Mouse (Mus musculus): ENCODE data around the gene Bicc1. TPM values are rescaled to one million over a fixed set of nuclear protein-coding genes. Genes with fewer than 3 reads are reported as not detected.

Gene Bicc1
- polyA plus RNA-seq, 1 experiment from 2014 or later: 5.2 TPM

- Histone ChIP-seq H3K27me3 (replicated peaks; ENCODE audit: low read depth, poor library complexity, severe bottlenecking) (no peaks in the 10 kb centered on the region), H3K9me3 (no peaks in the 10 kb centered on the region), H3K4me3 (no peak overlapping the region), H3K36me3 (replicated peaks) (no peaks in the 10 kb centered on the region), H3K27ac (replicated peaks) (no peak overlapping the region), H3K4me1 (peaks cover 33% of the 10 kb centered on the region)
- 71% methylated on average over 6 of the region's 6 CpGs for whole genome bisulfite sequencing
- no peak for DNase-seq (ENCODE audit: low spot score)
Measured at GRCm38 (mm10) chr10:71062151-71062550, 97.3 kb downstream of the Bicc1 start.

DNA sequence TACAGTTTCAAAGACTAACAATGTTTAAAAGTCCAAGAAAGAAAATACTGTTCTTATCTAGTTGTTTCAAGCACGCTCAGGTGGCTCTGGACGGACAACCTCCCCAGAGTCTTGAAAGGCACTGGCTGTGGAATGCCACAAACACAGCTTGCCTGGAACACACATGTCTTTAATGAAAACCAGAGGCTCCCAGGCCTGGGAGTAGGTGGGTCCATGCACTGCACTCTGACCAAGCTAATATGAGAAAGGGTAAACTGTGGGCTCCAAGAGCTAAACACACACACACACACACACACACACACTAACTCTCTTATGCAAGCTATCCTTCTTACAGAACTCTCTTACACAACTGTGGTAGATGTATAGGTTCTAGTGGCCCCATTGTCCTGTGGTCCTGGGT is 99.2 kb downstream of the Bicc1 start:
- no peak overlapping the region for H3K27ac ChIP-seq (replicated peaks)
- no peak overlapping the region for H3K4me3 ChIP-seq
- no peaks in the 10 kb centered on the region for H3K9me3 ChIP-seq
- H3K27me3 ChIP-seq (replicated peaks; ENCODE audit: low read depth, poor library complexity, severe bottlenecking): no peaks in the 10 kb centered on the region
- WGBS: 40% methylated on average over 2 of the region's 2 CpGs
- peak; percentile 78 for DNase-seq (ENCODE audit: low spot score)
- peaks cover 33% of the 10 kb centered on the region for H3K4me1 ChIP-seq
- H3K36me3 ChIP-seq (replicated peaks): no peaks in the 10 kb centered on the region

DNA sequence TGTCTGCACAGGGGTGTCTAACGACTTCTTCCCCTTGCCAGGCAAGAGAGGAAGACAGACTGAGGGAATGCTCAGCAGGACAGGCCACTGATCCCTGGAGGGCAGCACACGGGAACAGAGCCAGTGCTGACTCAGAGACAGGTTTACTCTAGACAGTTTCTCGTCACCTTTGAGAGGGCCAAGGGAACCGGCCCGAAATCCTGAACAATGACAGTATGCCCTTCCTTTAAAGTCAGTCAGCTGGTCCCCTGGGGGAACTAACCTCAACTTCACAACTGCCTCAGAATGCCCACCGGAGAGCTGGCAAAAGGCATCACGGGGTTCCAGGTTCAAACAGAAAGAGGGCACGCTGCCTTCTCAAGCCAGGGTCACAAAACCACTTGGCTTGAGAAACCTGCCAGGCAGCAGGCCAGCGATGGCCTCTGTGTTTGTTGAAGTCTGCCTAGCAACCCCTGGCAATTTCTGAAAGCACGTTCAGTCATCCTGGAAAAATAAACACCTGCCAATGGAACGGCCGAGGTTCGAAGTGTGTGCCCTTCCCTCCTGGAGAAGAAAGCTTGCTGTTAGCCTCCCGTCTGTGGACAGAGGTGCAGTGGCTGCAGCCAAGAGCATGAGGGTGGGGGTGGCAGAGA is 100.8 kb downstream of the Bicc1 start:
- no peaks in the 10 kb centered on the region for H3K36me3 ChIP-seq (replicated peaks)
- no peaks in the 10 kb centered on the region for H3K27me3 ChIP-seq (replicated peaks; ENCODE audit: low read depth, poor library complexity, severe bottlenecking)
- 50% methylated on average over 14 of the region's 14 CpGs for WGBS
- no peak overlapping the region; the same call in 1 of the 2 replicates for H3K27ac ChIP-seq (replicated peaks)
- peak; percentile 37 for DNase-seq (ENCODE audit: low spot score)
- H3K9me3 ChIP-seq: no peaks in the 10 kb centered on the region
- peaks cover 33% of the 10 kb centered on the region for H3K4me1 ChIP-seq
- H3K4me3 ChIP-seq: no peak overlapping the region

DNA sequence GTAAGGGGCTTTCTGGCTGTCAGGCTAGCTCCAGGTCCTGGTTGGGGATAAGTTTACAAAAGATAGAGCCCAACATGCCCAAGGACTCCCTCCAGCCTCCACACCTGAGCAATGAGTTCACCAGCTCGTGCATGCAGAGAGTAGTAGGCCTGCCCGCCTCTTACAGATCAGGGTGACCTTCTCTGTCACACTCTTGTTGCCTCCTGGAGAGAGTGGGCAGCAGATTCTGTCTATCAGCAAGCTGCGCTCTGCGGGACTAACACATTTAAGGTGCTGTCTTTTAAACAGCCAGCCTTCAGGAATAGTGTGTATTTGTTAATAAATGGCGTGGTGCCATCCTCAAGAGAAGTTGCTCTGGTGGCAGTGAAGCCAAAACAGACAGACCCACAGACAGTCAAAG is 101.4 kb downstream of the Bicc1 start:
- no peak for DNase-seq (ENCODE audit: low spot score)
- H3K9me3 ChIP-seq: no peaks in the 10 kb centered on the region
- 88% methylated on average over 5 of the region's 5 CpGs for WGBS
- no peaks in the 10 kb centered on the region for H3K36me3 ChIP-seq (replicated peaks)
- H3K4me3 ChIP-seq: no peak overlapping the region
- no peak overlapping the region for H3K27ac ChIP-seq (replicated peaks)
- no peaks in the 10 kb centered on the region for H3K27me3 ChIP-seq (replicated peaks; ENCODE audit: low read depth, poor library complexity, severe bottlenecking)
- peaks cover 33% of the 10 kb centered on the region for H3K4me1 ChIP-seq

DNA sequence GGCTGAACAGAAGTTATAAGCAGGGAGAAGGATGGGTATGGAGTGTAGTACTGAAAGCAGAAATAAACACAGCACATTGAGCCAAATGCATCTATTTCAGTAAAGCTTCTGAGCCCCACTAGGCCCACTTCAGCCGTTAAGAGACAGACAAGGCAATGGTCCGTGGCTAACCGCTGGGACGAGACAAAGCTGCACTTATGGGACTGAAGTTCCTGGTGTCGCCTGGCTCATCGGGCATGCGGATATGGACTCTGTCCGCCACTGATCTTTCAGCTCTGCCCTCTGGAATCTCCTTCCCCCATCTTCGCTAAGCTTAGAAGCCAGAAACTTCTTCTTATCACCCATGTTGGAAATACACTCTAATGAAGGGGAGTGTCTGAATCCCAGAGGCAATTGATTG is 106.8 kb downstream of the Bicc1 start:
- 86% methylated on average over 9 of the region's 9 CpGs for WGBS
- H3K9me3 ChIP-seq: no peaks in the 10 kb centered on the region
- H3K27me3 ChIP-seq (replicated peaks; ENCODE audit: low read depth, poor library complexity, severe bottlenecking): no peaks in the 10 kb centered on the region
- H3K27ac ChIP-seq (replicated peaks): no peak overlapping the region
- H3K4me3 ChIP-seq: no peak overlapping the region
- no peak for DNase-seq (ENCODE audit: low spot score)
- peaks cover 4% of the 10 kb centered on the region for H3K4me1 ChIP-seq
- no peaks in the 10 kb centered on the region for H3K36me3 ChIP-seq (replicated peaks)

GRCm38 (mm10) chr10:71052208-71052607 is 107.3 kb downstream of the Bicc1 start:
- Histone ChIP-seq H3K27me3 (replicated peaks; ENCODE audit: low read depth, poor library complexity, severe bottlenecking) (no peaks in the 10 kb centered on the region), H3K9me3 (no peaks in the 10 kb centered on the region), H3K36me3 (replicated peaks) (no peaks in the 10 kb centered on the region), H3K4me1 (no peaks in the 10 kb centered on the region), H3K27ac (replicated peaks) (no peak overlapping the region), H3K4me3 (no peak overlapping the region)
- DNase-seq (ENCODE audit: low spot score): no peak
- 91% methylated on average over 7 of the region's 7 CpGs for WGBS

DNA sequence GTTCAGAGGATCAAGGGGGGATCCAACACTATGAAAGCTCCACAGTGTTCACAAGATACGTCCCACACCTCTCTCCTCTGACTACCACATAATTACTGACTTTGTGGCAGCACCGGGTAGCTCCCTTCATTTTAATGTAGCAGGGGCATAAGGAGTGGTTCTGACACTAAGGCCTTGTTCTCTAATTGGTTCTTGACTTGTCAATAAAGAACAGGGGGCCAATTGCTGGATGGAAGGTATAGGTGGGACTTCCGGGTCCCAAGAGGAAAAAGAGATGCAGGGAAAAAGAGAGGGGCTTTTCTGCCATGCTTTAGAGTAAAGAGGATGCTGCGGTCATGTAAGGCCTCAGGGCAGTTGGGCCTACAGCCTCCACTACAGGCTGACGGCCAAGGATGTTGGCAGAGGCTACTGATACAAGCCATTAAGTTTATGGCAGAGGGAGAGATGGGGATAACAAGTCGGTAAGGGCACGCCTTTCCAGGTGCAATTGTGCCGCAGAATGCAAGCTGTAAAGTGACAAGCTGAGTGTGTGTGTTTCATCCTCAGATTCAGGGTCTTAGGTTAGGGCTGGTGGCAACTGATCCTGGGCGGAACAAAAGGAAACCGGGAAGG is 108.7 kb downstream of the Bicc1 start:
- Histone ChIP-seq H3K4me1 (no peaks in the 10 kb centered on the region), H3K9me3 (no peaks in the 10 kb centered on the region), H3K4me3 (no peak overlapping the region), H3K27ac (replicated peaks) (no peak overlapping the region), H3K27me3 (replicated peaks; ENCODE audit: low read depth, poor library complexity, severe bottlenecking) (no peaks in the 10 kb centered on the region), H3K36me3 (replicated peaks) (no peaks in the 10 kb centered on the region)
- DNase-seq (ENCODE audit: low spot score): no peak
- 89% methylated on average over 10 of the region's 10 CpGs for WGBS

- Histone ChIP-seq H3K9me3 (no peaks in the 10 kb centered on the region), H3K27ac (replicated peaks) (no peak overlapping the region), H3K4me3 (no peak overlapping the region), H3K4me1 (no peaks in the 10 kb centered on the region), H3K36me3 (replicated peaks) (no peaks in the 10 kb centered on the region), H3K27me3 (replicated peaks; ENCODE audit: low read depth, poor library complexity, severe bottlenecking) (no peaks in the 10 kb centered on the region)
- 90% methylated on average over 17 of the region's 17 CpGs for WGBS
- no peak for DNase-seq (ENCODE audit: low spot score)
Measured at GRCm38 (mm10) chr10:71049294-71049693, 110.2 kb downstream of the Bicc1 start.

DNA sequence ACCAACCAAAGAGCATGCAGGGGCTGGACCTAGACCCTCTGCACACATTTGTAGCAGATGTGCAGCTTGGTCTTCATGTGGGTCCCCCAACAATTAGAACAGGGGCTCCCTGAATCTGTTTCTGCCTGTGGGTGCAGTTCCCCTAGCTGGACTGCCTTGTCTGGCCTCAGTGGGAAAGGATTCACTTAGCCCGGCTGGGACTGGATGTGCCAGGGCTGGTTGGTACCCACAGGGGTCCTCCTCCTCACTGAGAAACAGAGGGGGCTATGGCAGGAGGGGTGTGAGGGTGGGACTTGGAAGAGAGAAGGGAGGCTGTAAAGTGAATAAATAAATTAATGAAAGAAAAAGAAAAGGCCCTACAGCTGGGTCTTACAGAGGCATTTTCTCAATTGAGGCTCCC is 115.1 kb downstream of the Bicc1 start:
- Histone ChIP-seq H3K27me3 (replicated peaks; ENCODE audit: low read depth, poor library complexity, severe bottlenecking) (no peaks in the 10 kb centered on the region), H3K27ac (replicated peaks) (no peak overlapping the region), H3K4me3 (no peak overlapping the region), H3K9me3 (no peaks in the 10 kb centered on the region), H3K36me3 (replicated peaks) (no peaks in the 10 kb centered on the region), H3K4me1 (no peaks in the 10 kb centered on the region)
- WGBS: 83% methylated on average over 1 of the region's 1 CpGs
- DNase-seq (ENCODE audit: low spot score): no peak

GRCm38 (mm10) chr10:71041874-71042273 is 117.6 kb downstream of the Bicc1 start:
- Histone ChIP-seq H3K4me3 (no peak overlapping the region), H3K9me3 (no peaks in the 10 kb centered on the region), H3K4me1 (no peaks in the 10 kb centered on the region), H3K27ac (replicated peaks) (no peak overlapping the region), H3K27me3 (replicated peaks; ENCODE audit: low read depth, poor library complexity, severe bottlenecking) (no peaks in the 10 kb centered on the region), H3K36me3 (replicated peaks) (no peaks in the 10 kb centered on the region)
- 71% methylated on average over 4 of the region's 4 CpGs for WGBS
- no peak for DNase-seq (ENCODE audit: low spot score)

DNA sequence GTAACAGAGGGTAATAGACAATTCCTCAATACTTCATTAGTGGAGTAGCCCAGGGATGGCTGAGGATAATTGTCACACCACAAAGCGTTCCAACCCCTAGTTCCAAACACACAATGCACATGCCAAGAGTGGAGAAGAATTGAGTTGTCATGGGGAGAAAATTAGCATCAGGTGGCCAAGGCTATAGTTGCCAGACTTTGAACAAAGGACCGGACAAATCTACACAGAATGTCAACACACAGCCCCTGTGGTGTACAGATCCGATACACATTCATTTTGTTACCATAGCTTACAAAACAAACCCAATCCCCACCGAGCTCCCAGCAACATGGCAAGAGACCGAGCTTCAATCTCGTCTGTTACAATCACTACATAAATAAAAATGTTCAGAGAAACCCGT is 123.0 kb downstream of the Bicc1 start:
- peaks cover 3% of the 10 kb centered on the region; the same call in 1 of the 2 replicates for H3K4me1 ChIP-seq
- no peak for DNase-seq (ENCODE audit: low spot score)
- WGBS: 88% methylated on average over 7 of the region's 7 CpGs
- no peaks in the 10 kb centered on the region for H3K9me3 ChIP-seq
- no peak overlapping the region for H3K27ac ChIP-seq (replicated peaks)
- no peaks in the 10 kb centered on the region for H3K27me3 ChIP-seq (replicated peaks; ENCODE audit: low read depth, poor library complexity, severe bottlenecking)
- no peaks in the 10 kb centered on the region for H3K36me3 ChIP-seq (replicated peaks)
- no peak overlapping the region for H3K4me3 ChIP-seq

DNA sequence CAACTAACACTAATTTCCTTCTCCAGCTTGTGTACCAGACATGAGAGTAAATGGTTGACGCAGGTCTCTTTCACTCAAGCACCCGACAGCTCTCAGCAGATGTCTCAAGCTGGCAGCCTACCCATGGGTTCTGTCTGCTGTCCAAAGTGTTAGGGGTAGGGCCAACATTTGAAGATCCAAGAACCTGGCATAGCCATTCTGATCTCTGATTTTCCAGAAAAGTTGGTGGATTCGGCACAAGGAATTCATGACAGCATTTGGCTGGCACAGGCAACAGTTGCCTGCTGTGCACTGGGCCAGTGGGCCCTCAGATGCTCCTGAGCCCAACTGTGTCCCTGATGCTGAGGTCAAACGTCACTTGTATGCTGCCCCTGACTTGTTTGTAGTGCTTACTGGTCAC is 130.5 kb downstream of the Bicc1 start:
- WGBS: 83% methylated on average over 4 of the region's 4 CpGs
- Histone ChIP-seq H3K4me1 (no peaks in the 10 kb centered on the region), H3K36me3 (replicated peaks) (no peaks in the 10 kb centered on the region), H3K4me3 (no peak overlapping the region), H3K27ac (replicated peaks) (no peak overlapping the region), H3K9me3 (no peaks in the 10 kb centered on the region), H3K27me3 (replicated peaks; ENCODE audit: low read depth, poor library complexity, severe bottlenecking) (no peaks in the 10 kb centered on the region)
- no peak for DNase-seq (ENCODE audit: low spot score)

- Histone ChIP-seq H3K4me3 (no peak overlapping the region), H3K36me3 (replicated peaks) (no peaks in the 10 kb centered on the region), H3K27me3 (replicated peaks; ENCODE audit: low read depth, poor library complexity, severe bottlenecking) (no peaks in the 10 kb centered on the region), H3K4me1 (no peaks in the 10 kb centered on the region), H3K9me3 (no peaks in the 10 kb centered on the region), H3K27ac (replicated peaks) (no peak overlapping the region)
- WGBS: 74% methylated on average over 14 of the region's 14 CpGs
- no peak for DNase-seq (ENCODE audit: low spot score)
Measured at GRCm38 (mm10) chr10:71028066-71028844, 131.2 kb downstream of the Bicc1 start.
